Mouse (Mus musculus) ES-E14 (cell line): ENCODE measurements around the gene Tmem132c. TPM values are rescaled to one million over a fixed set of nuclear protein-coding genes. Genes with fewer than 3 reads are reported as not detected.

Experiments
- DNase-seq: peaks from one replicate; pipeline ENCODE4 v3.0.0-alpha.2; 2013; ENCODE audit warnings: low read depth, low spot score
- H3K27ac ChIP-seq: 2 replicates; pipeline ENCODE4 v1.5.1; 2012; ENCODE audit warnings: low read depth, mild to moderate bottlenecking, low read length, moderate library complexity, mixed read lengths; ENCODE audit not compliant: poor library complexity, insufficient read depth, severe bottlenecking
- H3K36me3 ChIP-seq: 2 replicates; pipeline ENCODE4 v1.6.1; 2012; ENCODE audit warnings: mild to moderate bottlenecking, low read length, moderate library complexity, mixed read lengths; ENCODE audit not compliant: control insufficient read depth, poor library complexity, insufficient read depth, severe bottlenecking
- H3K4me1 ChIP-seq, 2 experiments: fragments of 150-350 bp in 1 of 2; sonication (generic) in 1 of 2; 2 replicates each; pipeline ENCODE4 v1.6.1; 2012; ENCODE audit warnings: low read length in 2 of 2, mild to moderate bottlenecking in 1 of 2, mixed read lengths in 1 of 2; ENCODE audit not compliant: control insufficient read depth in 2 of 2, insufficient read depth in 2 of 2, poor library complexity in 1 of 2
- H3K4me3 ChIP-seq, 2 experiments: fragments of 150-350 bp in 1 of 2; sonication (generic) in 1 of 2; 2 replicates each; pipeline ENCODE4 v1.5.1; 2012; ENCODE audit warnings: low read length in 2 of 2, low read depth in 1 of 2, mild to moderate bottlenecking in 1 of 2, mixed read lengths in 1 of 2; ENCODE audit not compliant: insufficient read depth in 1 of 2, poor library complexity in 1 of 2, severe bottlenecking in 1 of 2
- H3K9ac ChIP-seq: 2 replicates; pipeline ENCODE4 v1.6.1; 2012; ENCODE audit warnings: low read depth, mild to moderate bottlenecking, low read length, mixed read lengths; ENCODE audit not compliant: poor library complexity, insufficient read depth, severe bottlenecking
- H3K9me3 ChIP-seq: fragments of 150-350 bp; sonication (generic); 2 replicates; pipeline ENCODE4 v1.6.1; 2012; ENCODE audit warnings: low read depth, mild to moderate bottlenecking, low read length; ENCODE audit not compliant: control insufficient read depth, insufficient read depth
- CHD2 ChIP-seq: IDR thresholded peaks from 2 replicates; pipeline ENCODE4 v1.6.1; 2014; ENCODE audit warnings: mild to moderate bottlenecking, low read depth, low read length, inconsistent platforms
- HCFC1 ChIP-seq: IDR thresholded peaks from 2 replicates; pipeline ENCODE4 v1.6.1; 2012; ENCODE audit warnings: low read length, inconsistent platforms, borderline replicate concordance; ENCODE audit not compliant: insufficient read depth
- MAFK ChIP-seq: IDR thresholded peaks from 2 replicates; pipeline ENCODE4 v1.6.1; 2014; ENCODE audit warnings: mild to moderate bottlenecking, low read depth, low read length, inconsistent platforms; ENCODE audit not compliant: insufficient read depth
- ZC3H11A ChIP-seq: IDR thresholded peaks from 2 replicates; pipeline ENCODE4 v1.6.1; 2012; ENCODE audit warnings: low read depth, mild to moderate bottlenecking, inconsistent platforms, low read length, borderline replicate concordance
- ZNF384 ChIP-seq: IDR thresholded peaks from 2 replicates; pipeline ENCODE4 v1.6.1; 2012; ENCODE audit warnings: low read depth, low read length, inconsistent platforms
- in situ Hi-C, 2 experiments: fragments of 600-800 bp; cut with MboI; formaldehyde crosslinking; loops; one replicate each; pipeline ENCODE4 v1.15.1; 2025; ENCODE audit warnings: low sequenced_read_pairs in 2 of 2, inconsistent platforms in 1 of 2; ENCODE audit not compliant: unreplicated experiment in 2 of 2
- total RNA-seq: library from RNA; depleted of rRNA; stranded (reverse); fragments of 300-350 nt; gene quantifications from 2 replicates; pipeline ENCODE4 v1.2.3, GENCODE M21; 2012

The Tmem132c gene
- total RNA-seq, 1 experiment, result 0.71 TPM

GRCm38 (mm10) chr5:127375654-127376053 lies 134.0 kb downstream of the Tmem132c start:
- Histone ChIP-seq H3K4me3 (no peak overlapping the region), H3K9ac (no peak overlapping the region), H3K4me1 (no peaks in the 10 kb centered on the region), H3K9me3 (no peaks in the 10 kb centered on the region), H3K27ac (no peak overlapping the region), H3K36me3 (no peaks in the 10 kb centered on the region)
- no peak for DNase-seq
- in situ Hi-C loops, result no loop called here
- TF ChIP-seq MAFK (no peak), CHD2 (no peak), HCFC1 (no peak), ZNF384 (no peak), ZC3H11A (no peak)

GRCm38 (mm10) chr5:127378521-127378920 lies 136.9 kb downstream of the Tmem132c start:
- Histone ChIP-seq H3K4me3 (no peak overlapping the region), H3K4me1 (no peaks in the 10 kb centered on the region), H3K9ac (no peak overlapping the region), H3K27ac (no peak overlapping the region), H3K36me3 (no peaks in the 10 kb centered on the region), H3K9me3 (no peaks in the 10 kb centered on the region)
- in situ Hi-C loops, result no loop called here
- DNase-seq, result no peak
- TF ChIP-seq ZNF384, result no peak
- TF ChIP-seq MAFK, result no peak
- no peak for TF ChIP-seq HCFC1
- TF ChIP-seq CHD2, result no peak
- no peak for TF ChIP-seq ZC3H11A

DNA sequence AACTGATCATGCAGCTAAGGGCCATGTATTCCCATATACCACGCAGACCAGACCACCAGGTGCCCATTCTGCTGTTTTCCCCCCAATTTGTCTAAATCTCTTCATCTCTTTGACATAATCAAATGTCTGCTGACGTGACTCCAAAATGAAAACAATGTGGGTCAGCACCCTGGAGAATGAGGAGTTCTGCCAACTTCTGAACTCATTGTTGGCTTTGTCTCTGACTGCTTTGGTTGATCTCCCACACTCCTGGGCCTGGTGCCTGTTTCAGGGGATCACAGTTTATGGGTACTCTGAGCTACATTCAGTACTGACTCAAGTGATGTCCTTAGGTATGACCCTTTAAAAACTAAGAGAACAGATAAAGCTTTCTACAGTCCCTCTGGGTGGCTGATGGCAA lies 137.7 kb downstream of the Tmem132c start:
- Histone ChIP-seq H3K36me3 (no peaks in the 10 kb centered on the region), H3K27ac (no peak overlapping the region), H3K9me3 (no peaks in the 10 kb centered on the region), H3K9ac (no peak overlapping the region), H3K4me1 (no peaks in the 10 kb centered on the region), H3K4me3 (no peak overlapping the region)
- in situ Hi-C loops, result no loop called here
- TF ChIP-seq HCFC1 (no peak), ZNF384 (no peak), MAFK (no peak), ZC3H11A (no peak), CHD2 (no peak)
- no peak for DNase-seq

DNA sequence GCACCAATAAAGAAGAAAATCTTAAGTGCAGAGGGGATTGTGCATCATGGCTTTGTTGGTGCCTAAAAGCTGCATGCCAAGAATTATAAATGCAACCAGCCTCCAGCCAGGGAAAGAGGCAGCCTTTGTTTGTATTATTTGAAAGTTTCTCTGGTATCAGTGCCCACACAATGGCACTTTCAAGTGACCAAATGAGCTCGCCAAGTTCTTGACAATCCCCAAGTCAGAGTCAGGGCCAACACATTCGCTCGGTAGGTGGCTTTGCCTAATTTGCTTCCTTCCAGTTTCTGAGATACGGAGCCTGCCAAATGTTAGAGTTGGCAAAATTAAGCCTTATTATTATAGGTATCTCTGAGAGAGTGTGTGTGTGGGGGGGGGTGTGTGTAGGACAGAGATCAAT lies 139.6 kb downstream of the Tmem132c start:
- no peaks in the 10 kb centered on the region for H3K36me3 ChIP-seq
- H3K27ac ChIP-seq, result no peak overlapping the region
- H3K9ac ChIP-seq, result no peak overlapping the region
- H3K4me3 ChIP-seq, result no peak overlapping the region
- H3K4me1 ChIP-seq, result no peaks in the 10 kb centered on the region
- TF ChIP-seq ZC3H11A, result no peak
- TF ChIP-seq MAFK, result no peak
- TF ChIP-seq ZNF384, result no peak
- TF ChIP-seq CHD2, result no peak
- TF ChIP-seq HCFC1, result no peak
- in situ Hi-C loops, result no loop called here
- no peak for DNase-seq
- H3K9me3 ChIP-seq, result no peaks in the 10 kb centered on the region

DNA sequence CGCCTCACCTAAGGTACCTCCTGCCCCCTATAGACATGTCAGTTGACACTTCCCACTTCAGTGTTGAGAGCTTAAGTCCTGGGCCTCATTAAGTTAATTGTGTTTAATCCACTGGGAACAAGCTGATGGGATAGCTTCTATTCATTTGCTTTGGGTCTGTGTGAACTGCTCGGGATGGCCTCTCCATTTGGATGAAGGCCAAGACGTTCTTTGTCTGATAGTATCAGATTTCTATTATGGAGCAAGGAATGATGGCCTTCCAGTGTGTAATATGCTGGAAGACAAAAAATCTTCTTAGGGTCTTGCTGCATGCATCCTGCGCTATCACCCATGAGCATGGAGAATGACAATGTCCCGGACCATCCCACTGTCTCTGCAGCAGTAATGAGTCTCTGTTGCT lies 141.0 kb downstream of the Tmem132c start:
- H3K9me3 ChIP-seq, result no peaks in the 10 kb centered on the region
- DNase-seq, result no peak
- TF ChIP-seq HCFC1, result no peak
- no peak for TF ChIP-seq MAFK
- no peak for TF ChIP-seq ZC3H11A
- TF ChIP-seq CHD2, result no peak
- no peak for TF ChIP-seq ZNF384
- no peaks in the 10 kb centered on the region for H3K4me1 ChIP-seq
- no peaks in the 10 kb centered on the region for H3K36me3 ChIP-seq
- no peak overlapping the region for H3K27ac ChIP-seq
- in situ Hi-C loops, result no loop called here
- H3K9ac ChIP-seq, result no peak overlapping the region
- H3K4me3 ChIP-seq, result no peak overlapping the region
